Mouse (Mus musculus) NIH3T3 (cell line): ENCODE data around the gene Fdps.

ENCODE experiments used
- DNase-seq: peaks from one replicate; pipeline ENCODE4 v3.0.0-alpha.2; 2012; ENCODE audit warnings: low read depth

Gene Fdps

GRCm38 (mm10) chr3:89101812-89102494 is at the start of gene Fdps:
Gene Fdps (minus strand): TSS chr3:89101959.
- peak; percentile 99 for DNase-seq

- DNase-seq, result no peak
These were observed 46.8 kb upstream of the Fdps start for GRCm38 (mm10) chr3:89148567-89148966.

GRCm38 (mm10) chr3:89147979-89148311 is 46.2 kb upstream of the Fdps start:
- DNase-seq, result no peak

GRCm38 (mm10) chr3:89147101-89147978 is 45.6 kb upstream of the Fdps start:
- DNase-seq, result no peak

GRCm38 (mm10) chr3:89145566-89145965 is 43.8 kb upstream of the Fdps start:
- DNase-seq, result no peak

- no peak for DNase-seq
These were observed 43.1 kb upstream of the Fdps start for GRCm38 (mm10) chr3:89144821-89145220.

- DNase-seq, result peak; percentile 30
These were observed 34.6 kb upstream of the Fdps start for GRCm38 (mm10) chr3:89136365-89136764.

GRCm38 (mm10) chr3:89135958-89136357 is 34.2 kb upstream of the Fdps start, which contains the start of gene Pklr:
Gene Pklr (plus strand): TSS chr3:89136142.
- DNase-seq, result no peak

DNA sequence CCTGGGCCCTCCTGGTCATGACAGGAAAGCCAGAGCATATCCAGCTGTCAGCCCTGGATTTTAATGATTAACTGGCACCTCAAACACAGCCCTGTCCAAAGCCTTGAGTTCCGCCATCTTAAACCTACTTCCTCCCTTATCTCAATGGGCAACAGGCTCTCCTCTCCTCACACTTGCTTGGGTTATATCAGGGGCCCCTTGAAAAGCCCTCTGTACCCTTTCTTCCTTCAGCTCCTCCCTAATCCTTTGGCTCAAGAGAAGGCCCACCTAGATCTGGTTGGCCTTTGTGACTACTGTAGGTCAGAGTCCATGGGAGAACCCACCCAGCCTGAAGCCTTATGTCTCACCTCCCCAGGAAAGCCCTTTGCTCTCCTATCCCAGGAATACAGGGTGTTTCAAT is 32.0 kb upstream of the Fdps start:
- DNase-seq, result no peak

DNA sequence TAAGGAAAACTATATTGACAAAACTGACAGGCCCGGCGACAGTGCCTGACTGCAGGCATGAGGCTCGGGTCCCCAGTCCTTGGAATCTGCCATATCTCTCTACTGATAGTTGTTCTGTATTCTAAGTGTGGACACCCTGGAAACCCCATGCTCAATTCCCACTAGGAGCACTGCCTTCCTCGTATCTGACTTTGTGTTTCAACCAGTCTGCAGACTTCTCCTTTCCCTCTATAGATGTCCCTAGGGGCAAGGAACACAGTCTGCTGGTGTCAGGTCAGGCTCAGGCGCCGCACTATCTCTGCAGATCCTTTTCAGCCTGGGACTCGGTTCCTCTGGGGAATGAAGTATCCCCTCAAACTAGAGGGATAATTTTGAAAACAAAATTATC is 31.3 kb upstream of the Fdps start:
- no peak for DNase-seq

DNA sequence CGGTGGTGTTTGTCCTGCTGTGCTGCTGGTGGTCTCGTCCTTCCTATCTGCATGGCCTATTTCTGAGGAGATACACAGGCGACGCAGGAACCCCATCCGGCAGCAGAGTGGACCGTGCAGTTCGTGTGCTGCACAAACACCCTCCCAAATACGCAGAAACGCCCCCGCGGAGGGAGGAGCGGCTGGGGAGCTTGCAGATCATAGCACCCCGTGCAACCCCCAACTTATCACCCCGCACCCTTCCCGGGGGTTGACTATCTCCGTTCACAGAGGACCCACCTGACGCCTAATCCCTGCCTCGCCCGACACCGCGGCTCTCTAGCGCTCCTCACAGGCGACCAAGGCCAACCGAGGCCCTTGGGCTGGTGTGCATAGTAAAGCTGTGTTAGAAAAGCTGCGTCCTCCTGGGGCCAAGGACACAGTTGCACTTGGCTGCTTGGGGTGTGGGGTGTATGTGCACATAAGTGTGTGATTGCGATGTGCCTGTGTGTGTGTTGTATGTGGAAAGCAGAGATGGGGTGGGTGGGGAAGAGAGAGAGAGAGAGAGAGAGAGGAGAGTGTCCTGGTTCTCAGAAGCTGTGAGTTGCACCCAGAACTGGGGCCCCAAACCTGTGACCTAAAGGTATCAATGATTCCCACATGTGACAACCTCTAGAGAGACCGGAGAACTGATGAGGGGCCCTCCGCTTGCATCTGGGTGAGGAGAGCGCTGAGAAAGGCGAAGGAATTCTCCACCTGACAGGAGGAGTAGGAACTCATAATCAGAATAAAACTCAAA is 30.7 kb upstream of the Fdps start:
- DNase-seq, result no peak

- no peak for DNase-seq
These were observed 30.1 kb upstream of the Fdps start for GRCm38 (mm10) chr3:89131816-89132215.

GRCm38 (mm10) chr3:89129908-89130307 is 28.1 kb upstream of the Fdps start:
- no peak for DNase-seq

- DNase-seq, result no peak
These were observed 24.2 kb upstream of the Fdps start for GRCm38 (mm10) chr3:89125981-89126380.

- no peak for DNase-seq
These were observed 22.5 kb upstream of the Fdps start for GRCm38 (mm10) chr3:89124241-89124640.

DNA sequence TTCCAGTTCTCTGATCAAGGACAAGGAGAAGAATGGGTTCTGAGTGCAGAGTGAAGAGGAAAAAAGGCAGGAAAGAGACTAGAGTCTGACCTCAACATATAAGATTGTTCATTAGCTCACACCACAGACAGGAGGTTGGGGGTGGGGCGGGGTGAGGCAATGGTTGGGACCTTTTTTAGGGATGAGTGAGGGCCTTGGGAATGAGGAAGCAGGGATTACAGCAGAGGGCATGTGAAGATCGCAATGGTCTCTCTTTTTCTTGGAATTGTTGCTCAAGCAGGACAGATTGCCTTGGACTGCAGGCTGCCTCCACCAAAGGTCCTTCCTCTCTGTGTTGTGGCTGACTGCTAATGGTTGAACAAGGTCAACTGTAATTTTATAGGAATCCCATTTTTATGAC is 21.6 kb upstream of the Fdps start:
- no peak for DNase-seq

- peak; percentile 70 for DNase-seq
These were observed 13.8 kb upstream of the Fdps start for GRCm38 (mm10) chr3:89115522-89115921.

DNA sequence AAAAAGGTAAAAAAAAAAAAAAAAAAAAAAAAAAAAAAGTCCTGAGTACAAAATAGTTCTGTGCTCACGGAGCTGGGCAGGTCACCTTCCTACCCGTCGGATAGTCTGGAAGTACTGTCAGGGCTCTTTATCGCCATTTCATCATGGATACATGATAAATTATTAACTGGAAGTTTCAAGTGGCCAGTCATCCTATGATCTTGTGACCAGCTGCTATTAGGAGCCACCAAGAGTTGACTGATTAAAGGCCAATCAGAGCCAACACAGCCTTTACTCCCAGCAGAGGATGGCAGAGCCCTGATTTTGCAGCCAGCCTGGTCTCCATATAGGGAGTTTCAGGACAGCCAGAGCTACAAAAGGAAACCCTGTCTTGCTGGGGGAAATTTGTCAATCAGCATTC is 11.3 kb upstream of the Fdps start:
- DNase-seq, result no peak

GRCm38 (mm10) chr3:89108146-89108545 is 6.4 kb upstream of the Fdps start:
- no peak for DNase-seq

GRCm38 (mm10) chr3:89107545-89107944 is 5.8 kb upstream of the Fdps start:
- peak; percentile 61 for DNase-seq

DNA sequence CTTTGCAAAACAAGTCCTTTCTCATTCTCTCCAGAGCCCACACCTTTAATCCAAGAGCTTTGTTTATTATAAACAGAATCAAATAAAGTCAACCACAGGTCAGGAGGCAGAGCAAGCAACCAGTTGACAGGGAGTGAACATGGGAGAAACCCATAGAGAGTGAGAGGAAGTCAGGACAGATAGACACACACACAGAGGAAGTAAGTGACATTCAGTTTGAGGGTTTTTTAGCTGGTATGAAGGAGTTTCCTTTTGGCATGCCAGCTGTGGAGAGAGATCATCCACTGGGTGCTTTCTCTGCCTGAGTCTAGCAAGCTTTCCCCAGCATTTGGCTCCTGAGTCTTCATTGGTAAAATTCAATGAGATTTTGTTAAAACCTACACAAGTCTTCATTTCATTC is 5.1 kb upstream of the Fdps start:
- DNase-seq, result no peak

DNA sequence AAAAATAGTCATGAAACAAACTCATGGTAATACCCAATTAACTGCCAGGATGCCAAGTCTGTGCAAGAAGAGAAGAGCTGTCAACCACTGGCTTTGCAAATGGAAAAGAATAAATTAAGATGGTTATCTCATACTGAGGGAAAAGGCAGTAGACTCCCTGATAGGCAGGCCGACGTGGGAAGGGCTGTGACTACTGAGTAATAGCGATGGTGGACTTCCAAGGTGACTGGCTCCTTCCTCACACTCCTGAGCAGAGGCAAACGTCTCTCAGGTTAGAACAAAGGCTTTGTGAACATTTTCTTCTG is 1.5 kb upstream of the Fdps start:
- no peak for DNase-seq
